Mouse (Mus musculus) olfactory bulb, adult 2 months (tissue): ENCODE results near the gene Surf2. TPM values are rescaled to one million over a fixed set of nuclear protein-coding genes. Genes with fewer than 3 reads are reported as not detected.
"Not testable (repeated sequence)": the region's sequence is repeated elsewhere in the genome, so short reads cannot be mapped to it uniquely, and the experiment has no call there.

Source experiments
- H3K27ac ChIP-seq: fragments of 200-500 bp; 2 replicates; pipeline ENCODE4 v1.5.1; 2012; ENCODE audit warnings: low read depth, low read length; ENCODE audit not compliant: insufficient read depth
- H3K4me1 ChIP-seq: fragments of 200-500 bp; 2 replicates; pipeline ENCODE4 v1.6.1; 2012; ENCODE audit warnings: low read length; ENCODE audit not compliant: control insufficient read depth, insufficient read depth
- H3K4me3 ChIP-seq: fragments of 200-500 bp; 2 replicates; pipeline ENCODE4 v1.5.1; 2012; ENCODE audit warnings: mild to moderate bottlenecking, low read depth, low read length, moderate library complexity; ENCODE audit not compliant: insufficient read depth
- CTCF ChIP-seq: fragments of 200-500 bp; IDR thresholded peaks from 2 replicates; pipeline ENCODE4 v1.5.1; 2012; ENCODE audit warnings: low read depth, mild to moderate bottlenecking, low read length, moderate library complexity; ENCODE audit not compliant: insufficient read depth
- POLR2A ChIP-seq: fragments of 200-500 bp; IDR thresholded peaks from 2 replicates; pipeline ENCODE4 v1.6.1; 2012; ENCODE audit warnings: mild to moderate bottlenecking, low read depth, low read length, moderate library complexity; ENCODE audit not compliant: insufficient read depth
- WGBS: fragments of 180-500 bp; shearing (Covaris S2); methylation state at CpG from one replicate; pipeline ENCODE4 v1.1.7; 2018; 5-methylcytosine and 5-hydroxymethylcytosine counted together
- polyA plus RNA-seq: library from polyadenylated mRNA; stranded (reverse); fragments of >200 nt; gene quantifications from 2 replicates; pipeline ENCODE4 v1.2.4, GENCODE M21; 2012; ENCODE audit warnings: low replicate concordance; ENCODE audit not compliant: missing spikeins, insufficient read depth, insufficient read length

Surf2 gene
- not detected in 2 replicates for polyA plus RNA-seq

GRCm38 (mm10) chr2:26915927-26916728, at the start of gene Surf2, which contains the start of gene Surf1:
TSS of gene Surf2 (plus strand) at chr2:26916367.
TSS of gene Surf1 (minus strand) at chr2:26916530.
- Histone ChIP-seq H3K4me1 (peaks cover 25% of the 10 kb centered on the region), H3K27ac (peak within 1 kb of the TSS; percentile 17; the same call in 1 of the 2 replicates), H3K4me3 (peak within 1 kb of the TSS; percentile 80)
- no peak for TF ChIP-seq CTCF
- TF ChIP-seq POLR2A = peak; percentile 38; the same call in 1 of the 2 replicates
- 1% methylated on average over 47 of the region's 47 CpGs for WGBS

- 70% methylated on average over 6 of the region's 6 CpGs for WGBS
- Histone ChIP-seq H3K4me3 (no peak overlapping the region), H3K4me1 (no peaks in the 10 kb centered on the region), H3K27ac (no peak overlapping the region)
- no peak for TF ChIP-seq POLR2A
- TF ChIP-seq CTCF = no peak
Observed at GRCm38 (mm10) chr2:26870666-26871065, 45.5 kb upstream of the Surf2 start.

- Histone ChIP-seq H3K4me1 (no peaks in the 10 kb centered on the region), H3K4me3 (no peak overlapping the region), H3K27ac (no peak overlapping the region)
- no peak for TF ChIP-seq CTCF
- no peak for TF ChIP-seq POLR2A
Observed at GRCm38 (mm10) chr2:26878571-26878970, 37.6 kb upstream of the Surf2 start.

GRCm38 (mm10) chr2:26885541-26885940, 30.6 kb upstream of the Surf2 start:
- not testable (repeated sequence) for H3K27ac ChIP-seq, H3K4me1 ChIP-seq, H3K4me3 ChIP-seq
- WGBS = 69% methylated on average over 2 of the region's 2 CpGs

GRCm38 (mm10) chr2:26886170-26886569, 30.0 kb upstream of the Surf2 start:
- not testable (repeated sequence) for H3K27ac ChIP-seq, H3K4me1 ChIP-seq, H3K4me3 ChIP-seq
- 46% methylated on average over 4 of the region's 4 CpGs for WGBS

- Histone ChIP-seq H3K4me3 (no peak overlapping the region), H3K4me1 (no peaks in the 10 kb centered on the region), H3K27ac (no peak overlapping the region)
- 88% methylated on average over 4 of the region's 4 CpGs for WGBS
- TF ChIP-seq POLR2A (no peak), CTCF (no peak)
Observed at GRCm38 (mm10) chr2:26895898-26896297, 20.3 kb upstream of the Surf2 start.

DNA sequence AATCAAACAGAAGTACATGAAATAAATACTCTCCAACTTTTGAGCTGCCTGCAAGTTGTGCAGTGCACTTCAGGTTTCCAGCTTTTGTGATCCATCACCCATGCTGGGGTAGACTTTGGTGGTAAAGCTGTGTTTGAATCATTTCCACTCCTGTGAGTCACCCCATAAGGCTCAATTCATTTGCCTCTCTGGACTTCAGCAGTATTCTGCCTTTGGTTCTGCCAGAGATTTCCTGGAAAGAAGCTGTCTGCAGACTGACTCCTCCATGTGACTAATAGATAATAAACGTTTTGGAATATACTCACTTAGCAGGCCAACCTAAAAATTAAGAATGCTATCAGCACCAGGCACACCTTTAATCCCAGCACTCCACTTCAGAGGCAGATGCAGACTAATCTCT, 15.4 kb upstream of the Surf2 start:
- Histone ChIP-seq H3K4me1 (peaks cover 3% of the 10 kb centered on the region), H3K27ac (no peak overlapping the region), H3K4me3 (no peak overlapping the region)
- no peak for TF ChIP-seq CTCF
- no peak for TF ChIP-seq POLR2A
- WGBS = 60% methylated on average over 1 of the region's 1 CpGs

DNA sequence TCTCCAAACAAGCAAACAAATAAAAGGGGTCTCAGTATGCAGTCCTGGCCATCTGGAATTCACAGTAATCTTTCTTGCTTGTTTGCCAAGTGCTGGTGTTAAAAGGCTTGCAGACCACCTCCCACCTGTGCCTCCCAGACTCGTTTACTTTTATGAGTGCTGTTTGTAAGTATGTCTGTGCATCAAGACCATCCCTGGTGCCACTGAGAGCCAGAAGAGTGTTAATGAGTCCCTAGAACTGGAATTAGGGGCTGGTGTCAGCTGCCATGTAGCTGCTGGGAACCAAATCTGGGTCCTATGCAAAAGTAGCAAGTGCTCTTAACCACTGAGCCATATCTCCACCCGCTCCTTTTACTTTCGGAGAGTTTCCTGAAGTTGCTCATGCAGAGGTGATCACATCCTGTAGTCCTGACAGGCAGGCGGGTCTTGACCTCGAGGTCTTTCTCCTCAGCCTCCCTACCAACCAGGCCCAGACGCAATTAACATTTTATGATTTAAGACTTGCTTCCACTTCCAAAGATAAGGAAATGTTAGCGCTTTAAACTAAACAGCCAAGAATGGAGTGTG, 14.2 kb upstream of the Surf2 start:
- Histone ChIP-seq H3K27ac (no peak overlapping the region), H3K4me1 (peaks cover 3% of the 10 kb centered on the region)

DNA sequence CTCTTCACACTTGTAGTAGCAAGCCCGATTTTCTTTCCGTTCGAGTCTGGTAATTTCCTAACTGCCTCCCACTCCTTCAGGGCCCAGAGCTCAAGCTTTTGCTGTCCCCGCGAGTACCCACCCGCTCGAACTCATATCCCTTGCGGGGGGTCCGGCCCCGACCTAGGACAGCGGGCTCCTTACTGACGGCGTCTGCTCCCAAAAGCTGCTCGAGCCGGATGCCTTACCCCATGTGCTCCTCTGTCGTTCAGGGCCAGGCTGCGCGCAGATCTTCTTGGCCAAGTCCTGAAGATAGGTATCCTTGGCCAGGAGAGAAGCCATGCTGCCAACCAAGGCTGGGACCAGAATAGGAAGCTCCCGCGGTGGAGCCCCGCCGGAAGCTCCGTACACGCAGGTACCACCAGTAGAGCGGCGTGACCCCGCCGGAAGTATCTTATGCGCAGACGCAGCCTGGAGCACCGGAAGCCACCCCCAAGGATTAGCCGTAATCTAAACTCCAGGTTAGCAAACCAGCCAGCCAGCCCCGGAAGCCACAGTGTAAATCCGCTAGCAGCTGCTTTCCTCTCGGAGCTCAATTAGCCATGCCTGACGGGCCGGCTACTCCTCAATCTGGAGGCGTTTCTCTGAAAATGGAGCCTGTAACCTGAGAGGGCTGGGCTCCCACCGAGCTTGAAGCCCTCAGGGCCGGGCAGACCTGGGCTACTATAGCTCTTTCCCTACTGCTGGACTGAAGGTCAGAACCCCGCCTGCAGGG, 13.5 kb upstream of the Surf2 start, which contains the start of gene Surf6:
TSS of gene Surf6 (minus strand) at position 413 of the 754 bp plus-strand sequence.
- TF ChIP-seq POLR2A (peak; percentile 38; the same call in 1 of the 2 replicates), CTCF (no peak)
- Histone ChIP-seq H3K4me3 (peak within 1 kb of the TSS; percentile 90), H3K4me1 (peaks cover 4% of the 10 kb centered on the region), H3K27ac (peak within 1 kb of the TSS; percentile 82)
- under 1% methylated on average over 41 of the region's 41 CpGs for WGBS

More for the DNA sequence above, 14.2 kb upstream of the Surf2 start:
- H3K4me3 ChIP-seq = peak overlapping the region; percentile 90
- no peak for TF ChIP-seq CTCF
- TF ChIP-seq POLR2A = no peak
- WGBS = 10% methylated on average over 7 of the region's 7 CpGs
